Mouse (Mus musculus): ENCODE measurements around the gene N4bp2l1. TPM values are rescaled to one million over a fixed set of nuclear protein-coding genes. Genes with fewer than 3 reads are reported as not detected.

N4bp2l1 gene
- polyA plus RNA-seq, 1 experiment from 2014 or later = 19.8 TPM

DNA sequence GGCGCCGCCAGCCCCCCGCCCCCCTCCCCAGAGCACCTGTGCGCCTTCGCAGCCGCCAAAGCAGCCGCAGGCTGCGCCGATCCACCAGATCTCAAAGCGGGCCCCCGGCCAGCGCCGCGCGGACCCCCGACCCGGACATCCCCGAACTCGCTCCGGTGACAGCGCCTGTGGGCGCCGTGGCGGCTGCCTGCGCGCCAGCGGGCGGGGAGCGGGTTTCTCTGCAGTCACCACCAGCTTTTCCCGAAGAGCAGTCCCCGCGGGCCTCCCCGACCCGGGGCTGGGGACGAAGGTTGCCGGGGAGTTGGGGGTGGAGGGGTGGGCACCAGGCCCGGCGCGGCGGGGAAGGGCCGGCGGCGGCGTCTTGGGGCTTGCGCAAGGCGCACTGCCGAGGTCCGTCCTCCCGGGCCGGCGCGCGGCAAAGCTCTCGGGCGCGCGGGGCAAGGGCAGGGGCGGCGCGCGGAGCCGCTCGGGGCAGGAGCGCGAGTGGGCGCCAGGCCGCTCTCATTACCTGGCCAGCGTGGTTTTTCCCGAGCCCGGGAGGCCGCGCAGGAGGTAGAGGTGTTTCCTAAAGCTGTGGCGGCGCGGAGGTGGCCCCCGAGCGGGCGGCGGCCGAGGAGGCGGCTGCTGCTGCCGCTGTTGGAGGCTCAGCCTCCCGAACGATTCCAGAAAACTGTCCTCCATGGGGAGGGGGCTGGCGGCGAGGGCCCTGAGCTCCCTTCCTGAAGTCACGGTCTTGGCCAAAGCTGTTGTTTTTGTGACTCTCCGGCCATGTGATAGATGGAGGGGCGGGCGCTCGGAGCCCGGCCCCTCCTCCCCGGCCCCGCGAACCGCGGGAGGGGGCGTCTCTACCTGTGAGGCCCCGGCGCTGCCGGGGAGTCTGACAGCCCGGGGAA, 3.0 kb downstream of the N4bp2l1 start:
- H3K36me3 ChIP-seq (ENCODE audit: control insufficient read depth, insufficient read depth, low read length) = no peaks in the 10 kb centered on the region
- peak overlapping the region; percentile 68 for H3K9ac ChIP-seq (replicated peaks; ENCODE audit: low read depth, low read length)
- peaks cover 21% of the 10 kb centered on the region for H3K27me3 ChIP-seq (ENCODE audit: control insufficient read depth, insufficient read depth, low read length)
- H3K4me2 ChIP-seq (ENCODE audit: low read depth, low read length) = peak overlapping the region; percentile 98
- peak overlapping the region; percentile 84 for H3K4me3 ChIP-seq (ENCODE audit: low read depth, low read length)
- ATAC-seq (ENCODE audit: low read depth) = peak; percentile 81
- peaks cover 4% of the 10 kb centered on the region for H3K4me1 ChIP-seq (ENCODE audit: control insufficient read depth, insufficient read depth, low read length)
- H3K9me3 ChIP-seq (ENCODE audit: control insufficient read depth, low read length) = no peaks in the 10 kb centered on the region
- under 1% methylated on average over 94 of the region's 102 CpGs for WGBS
- no peak overlapping the region for H3K27ac ChIP-seq (ENCODE audit: low read depth, low read length)

DNA sequence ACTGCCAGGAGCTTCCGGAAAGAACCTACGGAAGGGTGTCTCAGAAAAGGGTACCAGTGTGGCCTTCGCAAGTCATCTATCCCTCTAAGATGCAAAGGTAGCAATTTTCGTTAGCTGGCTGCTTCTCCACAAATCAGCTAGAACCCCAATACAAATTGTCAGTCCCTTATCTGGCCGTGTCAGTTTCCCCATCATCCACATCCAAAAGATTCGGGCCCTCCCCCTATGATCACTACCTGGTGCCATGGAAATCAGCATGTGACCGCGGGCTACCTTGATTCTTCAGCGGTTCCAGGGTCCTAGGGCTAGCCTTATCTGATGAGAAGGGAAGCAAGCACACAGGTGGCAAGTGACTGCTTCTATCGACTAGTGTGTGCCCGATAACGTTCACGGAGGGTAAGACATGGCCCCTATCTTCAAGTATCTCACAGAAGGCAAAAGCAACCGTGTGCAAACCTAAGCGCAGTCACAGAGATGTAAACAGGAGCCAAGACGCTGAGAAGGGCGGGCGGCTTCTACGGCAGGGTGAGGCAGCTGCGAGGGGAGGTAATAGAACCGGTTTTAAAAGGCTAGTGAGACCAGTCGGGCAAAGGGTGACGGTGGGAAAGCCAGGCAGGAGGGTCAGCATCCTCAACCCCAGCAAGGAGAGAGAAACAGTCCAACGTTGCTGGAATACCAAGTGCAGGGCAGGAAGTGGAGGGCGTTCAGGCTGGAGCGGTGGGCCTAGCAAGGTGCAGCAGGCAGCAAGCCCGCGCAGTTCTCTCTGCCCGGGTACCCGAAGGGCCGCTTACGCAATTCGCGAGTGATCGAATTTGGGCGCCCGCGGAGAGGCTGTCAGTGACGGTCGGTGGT, 3.9 kb downstream of the N4bp2l1 start:
- H3K9me3 ChIP-seq (ENCODE audit: control insufficient read depth, low read length) = no peaks in the 10 kb centered on the region
- H3K27ac ChIP-seq (ENCODE audit: low read depth, low read length) = no peak overlapping the region
- 10% methylated on average over 40 of the region's 40 CpGs for WGBS
- peak overlapping the region; percentile 98 for H3K4me2 ChIP-seq (ENCODE audit: low read depth, low read length)
- no peaks in the 10 kb centered on the region for H3K36me3 ChIP-seq (ENCODE audit: control insufficient read depth, insufficient read depth, low read length)
- peak; percentile 47; the same call in 1 of the 2 replicates for ATAC-seq (ENCODE audit: low read depth)
- H3K27me3 ChIP-seq (ENCODE audit: control insufficient read depth, insufficient read depth, low read length) = peaks cover 21% of the 10 kb centered on the region
- H3K9ac ChIP-seq (replicated peaks; ENCODE audit: low read depth, low read length) = peak overlapping the region; percentile 68
- H3K4me3 ChIP-seq (ENCODE audit: low read depth, low read length) = peak overlapping the region; percentile 84
- peaks cover 4% of the 10 kb centered on the region for H3K4me1 ChIP-seq (ENCODE audit: control insufficient read depth, insufficient read depth, low read length)

DNA sequence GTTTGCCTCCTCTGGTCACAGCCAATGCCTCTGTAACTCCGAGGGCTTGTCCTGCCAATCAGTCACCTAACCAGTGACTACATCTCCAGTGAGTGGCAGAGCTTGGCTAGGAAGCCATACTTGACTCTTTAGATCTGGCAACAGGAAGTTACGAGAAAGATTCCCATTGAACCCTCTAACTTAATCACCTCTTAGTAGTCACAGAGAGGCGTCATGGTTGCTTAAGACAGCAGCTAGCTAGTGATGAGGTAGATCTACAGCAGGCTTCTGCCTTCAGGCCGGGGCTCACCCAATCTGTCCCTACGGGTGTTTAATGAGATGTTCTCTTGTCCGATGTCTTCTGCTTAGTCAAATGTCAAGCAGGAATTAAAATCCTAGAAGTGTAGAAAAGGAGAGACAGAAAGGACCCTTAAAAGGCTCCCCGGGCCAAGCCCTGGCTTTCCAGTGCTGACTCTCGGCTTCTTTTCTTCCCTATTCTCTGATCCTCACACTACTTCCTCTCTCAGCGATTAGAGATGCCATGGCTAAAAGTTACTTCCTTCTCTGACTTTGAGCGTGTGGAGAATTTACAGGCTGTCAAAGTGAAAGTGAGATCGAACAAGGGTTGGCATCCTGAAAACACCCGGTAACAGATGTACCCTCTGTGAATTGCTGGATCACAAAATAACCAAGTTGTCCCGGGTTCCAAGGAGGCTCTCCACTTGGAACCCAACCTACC, 4.6 kb downstream of the N4bp2l1 start:
- Histone ChIP-seq H3K36me3 (ENCODE audit: control insufficient read depth, insufficient read depth, low read length) (no peaks in the 10 kb centered on the region), H3K9ac (replicated peaks; ENCODE audit: low read depth, low read length) (no peak overlapping the region), H3K4me2 (ENCODE audit: low read depth, low read length) (peak overlapping the region; percentile 98; the same call in 1 of the 2 replicates), H3K4me3 (ENCODE audit: low read depth, low read length) (no peak overlapping the region), H3K27ac (ENCODE audit: low read depth, low read length) (no peak overlapping the region), H3K9me3 (ENCODE audit: control insufficient read depth, low read length) (no peaks in the 10 kb centered on the region), H3K4me1 (ENCODE audit: control insufficient read depth, insufficient read depth, low read length) (peaks cover 4% of the 10 kb centered on the region), H3K27me3 (ENCODE audit: control insufficient read depth, insufficient read depth, low read length) (peaks cover 21% of the 10 kb centered on the region)
- 78% methylated on average over 13 of the region's 13 CpGs for WGBS
- no peak for ATAC-seq (ENCODE audit: low read depth)

DNA sequence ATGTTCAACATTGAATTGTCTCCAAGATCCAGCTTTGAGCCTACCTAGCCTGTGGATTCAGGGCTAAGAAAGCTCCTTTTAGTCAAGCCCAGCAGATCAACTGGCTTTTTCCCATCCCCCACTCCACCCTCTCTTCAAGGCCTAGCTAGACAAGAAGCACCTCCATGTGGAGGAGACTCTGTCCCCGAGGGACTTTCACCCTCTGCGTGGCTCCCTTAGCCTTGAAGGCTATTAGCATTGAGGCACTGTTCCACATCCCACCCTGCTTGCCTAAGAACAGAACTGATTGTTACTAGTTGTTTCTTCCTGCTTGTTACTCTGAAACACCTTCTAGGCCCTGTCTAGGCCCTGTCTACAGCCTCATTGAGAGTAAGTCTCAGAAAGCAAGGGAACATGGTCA, 7.0 kb downstream of the N4bp2l1 start:
- no peak for ATAC-seq (ENCODE audit: low read depth)
- H3K36me3 ChIP-seq (ENCODE audit: control insufficient read depth, insufficient read depth, low read length) = no peaks in the 10 kb centered on the region
- peaks cover 16% of the 10 kb centered on the region for H3K27me3 ChIP-seq (ENCODE audit: control insufficient read depth, insufficient read depth, low read length)
- peaks cover 4% of the 10 kb centered on the region for H3K4me1 ChIP-seq (ENCODE audit: control insufficient read depth, insufficient read depth, low read length)
- H3K9me3 ChIP-seq (ENCODE audit: control insufficient read depth, low read length) = no peaks in the 10 kb centered on the region
- H3K27ac ChIP-seq (ENCODE audit: low read depth, low read length) = no peak overlapping the region
- H3K9ac ChIP-seq (replicated peaks; ENCODE audit: low read depth, low read length) = no peak overlapping the region
- no peak overlapping the region for H3K4me3 ChIP-seq (ENCODE audit: low read depth, low read length)
- WGBS = 61% methylated on average over 2 of the region's 2 CpGs
- H3K4me2 ChIP-seq (ENCODE audit: low read depth, low read length) = no peak overlapping the region

DNA sequence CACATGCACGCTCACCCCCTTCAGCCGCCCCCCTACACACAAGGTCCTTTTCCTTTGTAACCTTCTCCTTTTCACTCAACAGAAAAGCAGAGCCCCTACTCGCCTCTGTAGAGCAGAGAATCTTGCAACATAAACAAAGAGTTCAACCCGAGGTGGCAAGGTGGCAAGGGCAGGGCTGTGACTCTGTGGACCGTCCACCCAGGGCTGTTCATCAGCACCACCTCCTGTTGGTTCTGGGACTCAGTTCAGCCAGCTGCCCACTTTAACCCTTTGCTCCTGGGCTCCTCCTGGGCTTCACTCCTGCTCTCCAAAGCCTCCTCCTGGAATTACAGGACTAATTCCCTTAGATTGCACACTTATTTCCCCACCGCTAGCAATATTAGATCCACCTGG, 12.7 kb downstream of the N4bp2l1 start:
- no peaks in the 10 kb centered on the region for H3K36me3 ChIP-seq (ENCODE audit: control insufficient read depth, insufficient read depth, low read length)
- no peak overlapping the region for H3K9ac ChIP-seq (replicated peaks; ENCODE audit: low read depth, low read length)
- WGBS = 56% methylated on average over 6 of the region's 6 CpGs
- H3K9me3 ChIP-seq (ENCODE audit: control insufficient read depth, low read length) = no peaks in the 10 kb centered on the region
- no peak for ATAC-seq (ENCODE audit: low read depth)
- no peak overlapping the region for H3K4me3 ChIP-seq (ENCODE audit: low read depth, low read length)
- H3K4me2 ChIP-seq (ENCODE audit: low read depth, low read length) = no peak overlapping the region
- H3K4me1 ChIP-seq (ENCODE audit: control insufficient read depth, insufficient read depth, low read length) = no peaks in the 10 kb centered on the region
- no peak overlapping the region for H3K27ac ChIP-seq (ENCODE audit: low read depth, low read length)
- no peaks in the 10 kb centered on the region for H3K27me3 ChIP-seq (ENCODE audit: control insufficient read depth, insufficient read depth, low read length)

DNA sequence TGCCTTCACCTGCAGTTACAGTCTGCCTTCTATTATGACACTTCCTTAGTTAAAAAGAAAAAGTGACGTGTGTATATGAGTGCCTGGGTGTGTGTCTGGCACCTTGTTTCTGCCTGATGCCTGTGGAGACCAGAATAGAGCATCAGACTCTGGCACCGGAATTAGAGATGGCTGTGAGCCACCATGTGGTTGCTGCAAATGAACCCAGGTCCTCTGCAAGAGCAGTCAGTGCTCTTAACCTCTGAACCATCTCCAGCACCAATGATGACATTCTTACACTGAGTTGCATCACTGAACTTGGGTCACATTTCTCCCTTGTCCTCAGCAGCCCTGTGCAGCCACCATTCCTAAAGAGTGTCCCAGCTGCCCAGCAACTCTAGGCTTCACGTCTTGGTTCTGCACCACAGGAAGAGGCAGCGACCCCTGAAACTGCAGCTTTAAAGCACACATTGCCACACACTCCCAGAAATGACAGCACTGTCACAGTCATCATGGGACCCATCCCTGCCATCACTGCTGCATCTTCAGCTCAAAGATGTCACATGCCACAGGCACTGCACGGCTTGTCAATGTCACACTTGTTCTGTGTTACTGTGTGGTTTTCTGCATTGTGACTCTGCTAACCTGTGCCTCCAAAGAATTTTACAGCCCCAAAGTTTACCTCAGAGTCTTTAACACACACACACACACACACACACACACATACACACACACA, 13.2 kb downstream of the N4bp2l1 start:
- Histone ChIP-seq H3K4me2 (ENCODE audit: low read depth, low read length) (no peak overlapping the region), H3K4me3 (ENCODE audit: low read depth, low read length) (no peak overlapping the region), H3K9ac (replicated peaks; ENCODE audit: low read depth, low read length) (no peak overlapping the region), H3K36me3 (ENCODE audit: control insufficient read depth, insufficient read depth, low read length) (no peaks in the 10 kb centered on the region), H3K27ac (ENCODE audit: low read depth, low read length) (no peak overlapping the region), H3K4me1 (ENCODE audit: control insufficient read depth, insufficient read depth, low read length) (no peaks in the 10 kb centered on the region), H3K9me3 (ENCODE audit: control insufficient read depth, low read length) (no peaks in the 10 kb centered on the region), H3K27me3 (ENCODE audit: control insufficient read depth, insufficient read depth, low read length) (no peaks in the 10 kb centered on the region)
- no peak for ATAC-seq (ENCODE audit: low read depth)
- WGBS = 77% methylated on average over 5 of the region's 5 CpGs

DNA sequence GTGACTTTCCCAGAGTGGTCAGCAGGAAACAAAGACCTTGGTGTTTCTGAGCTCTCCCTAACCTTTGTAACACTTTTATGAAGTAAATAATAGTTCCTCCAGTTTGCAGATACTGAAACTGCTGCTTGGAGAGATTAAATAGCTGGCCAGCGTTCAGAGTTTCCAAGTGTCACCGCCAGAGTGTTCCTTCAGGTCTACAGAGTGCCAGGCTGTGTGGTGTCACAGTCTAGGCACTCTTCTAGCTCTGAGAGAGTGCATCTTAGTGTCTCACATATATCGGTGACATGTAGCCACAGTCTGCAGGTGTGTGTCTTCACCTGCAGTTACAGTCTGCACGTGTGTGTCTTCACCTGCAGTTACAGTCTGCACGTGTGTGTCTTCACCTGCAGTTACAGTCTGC, 13.8 kb downstream of the N4bp2l1 start:
- Histone ChIP-seq H3K27me3 (ENCODE audit: control insufficient read depth, insufficient read depth, low read length) (no peaks in the 10 kb centered on the region), H3K9me3 (ENCODE audit: control insufficient read depth, low read length) (no peaks in the 10 kb centered on the region), H3K36me3 (ENCODE audit: control insufficient read depth, insufficient read depth, low read length) (no peaks in the 10 kb centered on the region), H3K4me2 (ENCODE audit: low read depth, low read length) (no peak overlapping the region), H3K4me1 (ENCODE audit: control insufficient read depth, insufficient read depth, low read length) (no peaks in the 10 kb centered on the region), H3K27ac (ENCODE audit: low read depth, low read length) (no peak overlapping the region), H3K9ac (replicated peaks; ENCODE audit: low read depth, low read length) (no peak overlapping the region), H3K4me3 (ENCODE audit: low read depth, low read length) (no peak overlapping the region)
- no peak for ATAC-seq (ENCODE audit: low read depth)
- WGBS = 86% methylated on average over 5 of the region's 5 CpGs

DNA sequence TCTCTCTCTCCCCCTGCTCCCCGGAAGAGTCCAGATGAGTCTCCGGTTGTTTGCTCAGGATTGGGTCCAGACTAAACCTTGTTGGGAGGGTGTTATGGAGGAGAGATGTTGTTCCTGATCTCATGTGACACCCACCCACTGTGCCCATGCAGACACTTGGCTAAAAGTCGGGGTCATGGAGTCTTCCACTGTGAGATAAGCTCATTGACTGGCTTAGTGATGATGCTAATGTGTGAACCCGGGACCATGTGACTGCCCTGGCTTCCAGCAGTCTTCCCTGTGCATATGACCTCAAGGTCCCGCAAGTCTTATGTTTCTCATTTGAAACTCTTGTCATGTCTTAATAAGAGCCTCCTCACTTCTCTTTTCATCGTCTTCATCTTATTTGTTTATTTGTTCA, 15.8 kb downstream of the N4bp2l1 start:
- H3K4me3 ChIP-seq (ENCODE audit: low read depth, low read length) = no peak overlapping the region
- no peak overlapping the region for H3K4me2 ChIP-seq (ENCODE audit: low read depth, low read length)
- 84% methylated on average over 6 of the region's 6 CpGs for WGBS
- no peaks in the 10 kb centered on the region for H3K4me1 ChIP-seq (ENCODE audit: control insufficient read depth, insufficient read depth, low read length)
- no peak overlapping the region for H3K9ac ChIP-seq (replicated peaks; ENCODE audit: low read depth, low read length)
- no peak overlapping the region for H3K27ac ChIP-seq (ENCODE audit: low read depth, low read length)
- H3K9me3 ChIP-seq (ENCODE audit: control insufficient read depth, low read length) = no peaks in the 10 kb centered on the region
- no peak for ATAC-seq (ENCODE audit: low read depth)
- no peaks in the 10 kb centered on the region for H3K36me3 ChIP-seq (ENCODE audit: control insufficient read depth, insufficient read depth, low read length)
- H3K27me3 ChIP-seq (ENCODE audit: control insufficient read depth, insufficient read depth, low read length) = no peaks in the 10 kb centered on the region
